Mouse (Mus musculus): Measurements from ENCODE around the gene Epb41l5. TPM values are rescaled to one million over a fixed set of nuclear protein-coding genes. Genes with fewer than 3 reads are reported as not detected.

The Epb41l5 gene
- polyA plus RNA-seq, 1 experiment from 2014 or later = 22.2 TPM

DNA sequence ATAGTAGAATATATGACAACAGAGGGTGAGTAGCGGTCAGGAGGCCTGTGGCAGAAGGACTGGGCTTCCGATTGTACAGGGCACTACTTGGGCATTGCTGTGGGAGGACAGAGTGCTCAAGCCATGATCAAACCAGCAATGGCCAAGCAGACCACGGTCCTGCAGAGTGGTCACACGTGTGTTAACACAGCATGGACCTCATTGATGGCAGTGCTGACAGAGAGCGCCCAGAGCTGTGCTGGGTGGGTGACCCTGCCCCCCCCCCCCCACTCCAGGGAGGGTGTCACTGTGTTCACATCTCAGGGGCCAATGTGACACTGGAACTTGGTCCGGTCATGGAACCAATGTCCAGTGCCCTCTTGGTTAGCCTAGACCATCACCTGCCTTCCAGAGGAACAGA, 116.6 kb downstream of the Epb41l5 start:
- peaks cover 36% of the 10 kb centered on the region for H3K36me3 ChIP-seq
- peaks cover 18% of the 10 kb centered on the region for H3K4me1 ChIP-seq (replicated peaks)
- H3K9ac ChIP-seq = no peak overlapping the region
- no peak for ATAC-seq (ENCODE audit: insufficient number of reproducible peaks, low FRiP score)
- no peaks in the 10 kb centered on the region for H3K27me3 ChIP-seq (replicated peaks)
- no peak overlapping the region for H3K27ac ChIP-seq (ENCODE audit: poor library complexity, severe bottlenecking)
- 88% methylated on average over 6 of the region's 6 CpGs for WGBS
- no peak overlapping the region for H3K4me2 ChIP-seq
- no peak overlapping the region for H3K4me3 ChIP-seq
- peaks cover 16% of the 10 kb centered on the region for H3K9me3 ChIP-seq (replicated peaks)

DNA sequence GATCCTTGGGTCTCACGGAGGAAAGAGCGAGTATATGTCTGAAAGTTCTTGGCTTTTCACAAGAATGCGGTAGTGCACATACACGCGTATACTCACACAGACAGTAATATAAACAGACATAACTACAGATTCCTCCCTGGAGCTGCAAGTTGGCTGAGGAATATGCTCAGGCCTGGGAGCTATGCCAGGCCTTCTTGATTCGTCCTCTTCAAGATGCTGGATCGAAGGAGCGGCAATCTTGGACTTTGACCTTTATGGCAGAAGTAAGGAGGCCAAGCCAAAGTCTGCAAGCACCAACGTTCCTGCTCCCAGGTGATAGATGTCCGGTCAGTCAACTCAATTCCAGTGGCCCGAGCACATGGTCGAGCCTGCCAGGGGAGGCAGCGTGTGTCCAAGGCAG, 117.9 kb downstream of the Epb41l5 start:
- Histone ChIP-seq H3K4me2 (no peak overlapping the region), H3K9me3 (replicated peaks) (peaks cover 24% of the 10 kb centered on the region), H3K9ac (no peak overlapping the region), H3K27ac (ENCODE audit: poor library complexity, severe bottlenecking) (no peak overlapping the region), H3K36me3 (peaks cover 43% of the 10 kb centered on the region), H3K4me1 (replicated peaks) (peaks cover 19% of the 10 kb centered on the region), H3K27me3 (replicated peaks) (no peaks in the 10 kb centered on the region), H3K4me3 (no peak overlapping the region)
- WGBS = 90% methylated on average over 13 of the region's 13 CpGs
- no peak for ATAC-seq (ENCODE audit: insufficient number of reproducible peaks, low FRiP score)

DNA sequence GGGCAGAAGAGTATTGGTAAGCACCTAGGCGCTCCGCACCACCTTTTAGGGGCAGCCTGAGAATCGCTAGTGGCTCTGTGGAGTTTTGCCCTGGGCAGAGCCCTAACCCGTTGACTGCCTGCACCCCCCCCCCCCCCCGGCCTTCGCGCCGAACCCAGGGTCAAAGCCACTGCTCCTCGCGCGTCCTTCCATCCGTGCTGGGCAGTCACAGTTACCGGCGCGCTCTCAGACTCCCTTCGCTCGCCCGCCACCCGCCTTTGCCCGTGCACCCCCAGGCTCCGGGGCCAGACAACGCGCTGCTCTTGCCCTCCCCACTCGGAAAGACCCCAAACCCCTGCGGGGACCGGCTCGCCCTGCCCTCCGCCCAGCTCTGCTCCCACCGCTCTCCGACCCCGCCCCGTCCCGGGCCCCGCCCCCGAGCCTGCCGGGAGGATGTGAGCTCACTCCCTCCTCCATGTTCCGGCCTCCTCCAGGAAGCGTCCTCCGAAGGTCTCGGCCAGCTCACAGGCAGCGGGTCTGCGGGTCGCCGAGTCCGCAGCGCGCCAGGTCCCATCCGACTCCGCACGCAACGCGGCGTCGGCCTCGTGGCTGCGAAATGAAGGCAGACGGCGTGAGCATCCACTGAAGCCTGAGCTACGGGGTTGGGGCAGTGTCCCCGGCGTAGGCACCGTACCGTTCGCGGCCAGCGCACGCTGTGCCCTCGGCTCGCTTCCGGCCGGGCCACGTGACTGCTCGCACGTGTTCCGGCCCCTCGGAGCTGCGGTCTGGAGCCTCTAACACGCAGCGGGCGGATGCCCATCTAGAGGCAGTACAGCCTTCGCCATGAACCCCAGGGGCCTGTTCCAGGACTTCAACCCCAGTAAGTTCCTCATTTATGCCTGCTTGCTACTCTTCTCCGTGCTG, 122.9 kb downstream of the Epb41l5 start, which contains the start of gene Tmem185b:
Gene Tmem185b (plus strand): TSS at position 472 of the 903 bp plus-strand sequence.
- Histone ChIP-seq H3K9me3 (replicated peaks) (peaks cover 24% of the 10 kb centered on the region), H3K36me3 (peaks cover 35% of the 10 kb centered on the region), H3K4me2 (peak within 1 kb of the TSS; percentile 93), H3K4me3 (peak within 1 kb of the TSS; percentile 60), H3K27me3 (replicated peaks) (no peaks in the 10 kb centered on the region), H3K9ac (peak within 1 kb of the TSS; percentile 87), H3K27ac (ENCODE audit: poor library complexity, severe bottlenecking) (peak within 1 kb of the TSS; percentile 70), H3K4me1 (replicated peaks) (peaks cover 24% of the 10 kb centered on the region)
- WGBS = 1% methylated on average over 79 of the region's 82 CpGs
- peak; percentile 95 for ATAC-seq (ENCODE audit: insufficient number of reproducible peaks, low FRiP score)

DNA sequence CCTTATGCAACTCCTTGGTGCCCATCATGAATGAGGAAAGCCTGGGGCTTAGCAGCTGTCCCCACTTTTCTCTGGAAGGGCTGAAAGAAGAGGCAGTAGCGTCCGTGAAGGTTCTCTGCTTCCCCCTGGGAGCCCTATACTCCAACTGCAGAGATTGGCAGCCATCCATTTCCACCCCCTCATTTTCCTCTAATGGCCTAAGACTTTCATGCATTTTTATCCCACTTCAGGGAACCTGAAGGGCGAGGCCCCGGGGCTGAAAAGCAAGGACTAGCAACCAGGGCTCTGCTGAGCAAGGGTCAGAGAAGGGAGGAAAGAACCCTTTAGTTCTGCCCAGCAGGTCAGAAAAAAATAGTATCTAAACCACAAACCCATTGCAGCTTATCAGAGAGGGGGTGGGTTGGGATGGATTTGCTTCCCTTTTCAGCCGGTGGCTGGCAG, 123.8 kb downstream of the Epb41l5 start:
- H3K36me3 ChIP-seq = peaks cover 34% of the 10 kb centered on the region
- peak overlapping the region; percentile 70 for H3K27ac ChIP-seq (ENCODE audit: poor library complexity, severe bottlenecking)
- peaks cover 24% of the 10 kb centered on the region for H3K4me1 ChIP-seq (replicated peaks)
- H3K9ac ChIP-seq = peak overlapping the region; percentile 87
- H3K4me3 ChIP-seq = peak overlapping the region; percentile 60
- ATAC-seq (ENCODE audit: insufficient number of reproducible peaks, low FRiP score) = no peak
- 25% methylated on average over 5 of the region's 5 CpGs for WGBS
- H3K9me3 ChIP-seq (replicated peaks) = peaks cover 24% of the 10 kb centered on the region
- H3K27me3 ChIP-seq (replicated peaks) = no peaks in the 10 kb centered on the region
- H3K4me2 ChIP-seq = peak overlapping the region; percentile 93

DNA sequence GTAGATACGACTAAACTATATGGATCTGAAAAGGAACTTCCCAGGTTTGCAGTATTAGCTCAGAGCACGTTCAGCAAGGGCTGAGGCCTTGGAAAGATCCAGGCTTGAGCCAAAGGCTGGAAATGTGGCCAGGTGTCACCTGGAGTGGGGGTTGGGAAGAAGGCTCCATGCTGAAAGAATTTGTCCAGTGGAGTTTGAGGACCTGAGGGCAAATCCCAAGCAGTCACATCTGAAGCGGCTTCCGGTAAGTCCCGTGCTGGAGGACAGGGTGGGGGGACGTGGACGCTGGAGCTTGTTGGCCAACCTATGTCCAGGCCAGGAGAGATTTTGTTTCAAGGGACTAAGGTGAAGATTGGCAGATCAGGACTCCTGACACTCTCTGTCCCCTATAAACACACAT, 125.0 kb downstream of the Epb41l5 start:
- Histone ChIP-seq H3K4me2 (no peak overlapping the region), H3K9ac (no peak overlapping the region), H3K36me3 (peaks cover 22% of the 10 kb centered on the region), H3K27me3 (replicated peaks) (no peaks in the 10 kb centered on the region), H3K4me3 (no peak overlapping the region), H3K4me1 (replicated peaks) (peaks cover 24% of the 10 kb centered on the region), H3K9me3 (replicated peaks) (peaks cover 15% of the 10 kb centered on the region), H3K27ac (ENCODE audit: poor library complexity, severe bottlenecking) (no peak overlapping the region)
- WGBS = 91% methylated on average over 7 of the region's 7 CpGs
- ATAC-seq (ENCODE audit: insufficient number of reproducible peaks, low FRiP score) = no peak

DNA sequence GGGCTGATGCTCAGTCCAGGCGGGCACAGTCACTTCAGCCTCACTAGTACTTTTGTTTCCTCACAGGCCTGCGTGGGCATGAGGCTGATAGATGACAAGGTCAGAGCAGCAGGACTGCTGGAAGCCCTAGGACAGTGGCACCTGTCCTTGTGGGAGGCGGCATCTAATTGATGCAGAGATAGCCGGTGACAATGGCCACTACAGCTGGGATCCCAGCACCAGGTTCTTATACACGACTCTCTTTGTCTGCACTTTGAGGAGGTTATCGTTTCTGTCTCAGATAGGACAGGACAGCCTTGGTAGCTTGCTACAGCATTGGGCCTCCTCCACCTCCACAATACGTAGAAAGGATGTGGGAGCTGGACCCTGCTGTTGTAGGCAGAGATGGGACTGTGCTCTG, 125.4 kb downstream of the Epb41l5 start:
- no peak overlapping the region for H3K4me3 ChIP-seq
- H3K9me3 ChIP-seq (replicated peaks) = peaks cover 13% of the 10 kb centered on the region
- no peak overlapping the region for H3K9ac ChIP-seq
- H3K27ac ChIP-seq (ENCODE audit: poor library complexity, severe bottlenecking) = no peak overlapping the region
- no peaks in the 10 kb centered on the region for H3K27me3 ChIP-seq (replicated peaks)
- H3K4me2 ChIP-seq = no peak overlapping the region
- no peak for ATAC-seq (ENCODE audit: insufficient number of reproducible peaks, low FRiP score)
- 68% methylated on average over 7 of the region's 7 CpGs for WGBS
- H3K36me3 ChIP-seq = peaks cover 18% of the 10 kb centered on the region
- peaks cover 24% of the 10 kb centered on the region for H3K4me1 ChIP-seq (replicated peaks)

DNA sequence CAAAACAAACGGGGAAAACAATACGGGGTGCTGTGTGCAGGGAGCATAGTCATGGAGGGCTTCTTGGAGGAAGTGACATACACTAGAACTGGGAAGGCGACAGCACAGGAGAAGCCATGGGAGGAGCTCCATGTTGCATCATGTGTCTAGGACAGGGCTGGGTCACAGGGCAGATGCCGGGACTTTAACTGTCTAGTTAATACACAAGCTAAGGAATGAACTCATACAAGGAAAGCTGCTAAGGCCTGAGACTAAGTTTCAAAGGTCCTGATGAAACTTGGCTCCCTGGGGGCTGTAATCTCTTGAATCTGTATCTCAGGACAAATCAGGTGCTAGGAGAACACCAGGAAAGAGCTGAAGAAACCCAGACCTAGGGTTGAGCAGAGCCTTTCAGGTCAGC, 126.1 kb downstream of the Epb41l5 start:
- H3K36me3 ChIP-seq = peaks cover 12% of the 10 kb centered on the region
- no peak overlapping the region for H3K9ac ChIP-seq
- 80% methylated on average over 4 of the region's 4 CpGs for WGBS
- no peak overlapping the region for H3K4me2 ChIP-seq
- no peak overlapping the region for H3K4me3 ChIP-seq
- peaks cover 27% of the 10 kb centered on the region for H3K4me1 ChIP-seq (replicated peaks)
- no peak overlapping the region for H3K27ac ChIP-seq (ENCODE audit: poor library complexity, severe bottlenecking)
- no peak for ATAC-seq (ENCODE audit: insufficient number of reproducible peaks, low FRiP score)
- H3K9me3 ChIP-seq (replicated peaks) = peaks cover 13% of the 10 kb centered on the region
- no peaks in the 10 kb centered on the region for H3K27me3 ChIP-seq (replicated peaks)

DNA sequence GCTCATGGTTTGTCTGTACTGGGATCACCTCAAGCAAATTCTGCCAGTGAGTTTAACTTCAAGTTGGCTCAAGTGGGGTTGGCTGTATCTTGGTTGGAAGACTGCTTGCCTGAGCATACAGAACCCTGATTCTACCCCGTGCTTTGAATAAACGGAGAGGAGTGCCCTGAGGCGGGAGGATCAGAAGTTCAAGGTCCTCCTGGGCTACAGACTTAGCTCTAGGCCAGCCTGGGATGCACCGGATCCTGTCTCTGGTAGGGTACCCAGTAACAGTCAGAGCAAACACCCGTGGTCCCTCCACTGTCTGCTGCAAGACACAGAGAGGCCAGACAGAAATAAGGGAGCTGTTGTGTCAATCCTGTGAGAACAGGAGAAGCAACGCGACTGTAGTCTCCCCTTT, 127.1 kb downstream of the Epb41l5 start:
- WGBS = 79% methylated on average over 7 of the region's 7 CpGs
- Histone ChIP-seq H3K9ac (no peak overlapping the region), H3K27me3 (replicated peaks) (no peaks in the 10 kb centered on the region), H3K4me2 (no peak overlapping the region), H3K36me3 (peaks cover 2% of the 10 kb centered on the region), H3K4me1 (replicated peaks) (peaks cover 22% of the 10 kb centered on the region), H3K4me3 (no peak overlapping the region), H3K27ac (ENCODE audit: poor library complexity, severe bottlenecking) (no peak overlapping the region), H3K9me3 (replicated peaks) (peaks cover 3% of the 10 kb centered on the region; the same call in 1 of the 2 replicates)
- no peak for ATAC-seq (ENCODE audit: insufficient number of reproducible peaks, low FRiP score)

DNA sequence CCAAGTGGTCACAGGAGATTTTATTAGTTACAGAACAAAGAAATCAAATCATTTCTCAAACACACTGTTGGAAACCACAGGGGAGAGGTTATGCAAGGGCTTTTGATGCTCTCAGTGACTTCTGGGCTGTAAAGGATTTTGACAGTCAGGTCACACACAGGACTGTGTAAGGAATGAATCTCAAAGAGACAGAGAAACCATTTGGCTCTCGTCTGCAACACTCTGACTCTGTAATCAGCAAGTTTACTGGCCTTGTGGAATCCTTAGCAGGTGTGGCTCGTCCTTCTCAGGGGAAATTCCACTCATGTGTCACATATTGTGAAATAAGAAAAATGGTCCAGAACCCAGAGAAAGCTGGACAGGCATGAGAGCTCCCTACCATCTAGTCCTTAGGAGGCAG, 127.8 kb downstream of the Epb41l5 start:
- no peak overlapping the region for H3K9ac ChIP-seq
- H3K9me3 ChIP-seq (replicated peaks) = no peaks in the 10 kb centered on the region
- H3K4me2 ChIP-seq = no peak overlapping the region
- no peaks in the 10 kb centered on the region for H3K27me3 ChIP-seq (replicated peaks)
- H3K4me3 ChIP-seq = no peak overlapping the region
- H3K36me3 ChIP-seq = no peaks in the 10 kb centered on the region
- 23% methylated on average over 2 of the region's 2 CpGs for WGBS
- ATAC-seq (ENCODE audit: insufficient number of reproducible peaks, low FRiP score) = no peak
- no peak overlapping the region for H3K27ac ChIP-seq (ENCODE audit: poor library complexity, severe bottlenecking)
- peaks cover 19% of the 10 kb centered on the region for H3K4me1 ChIP-seq (replicated peaks)

DNA sequence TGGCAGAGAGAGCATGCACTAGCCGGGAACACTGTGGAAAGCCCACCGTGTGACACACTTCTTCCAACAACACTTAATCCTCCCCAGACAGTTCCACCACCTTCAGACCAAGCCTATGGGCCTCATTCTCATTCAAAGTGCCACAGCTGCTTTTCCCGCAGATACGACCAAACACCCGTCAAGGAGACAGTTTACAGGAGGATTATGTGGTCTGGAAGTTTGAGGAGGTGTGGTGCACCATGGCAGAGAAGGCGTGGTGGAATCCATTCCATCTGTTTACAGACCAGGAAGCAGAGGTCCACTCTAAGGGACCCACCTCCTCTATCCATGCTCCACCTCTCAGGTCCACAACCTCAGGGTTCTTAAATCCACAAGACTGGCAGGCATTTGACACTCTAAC, 129.5 kb downstream of the Epb41l5 start:
- WGBS = 76% methylated on average over 6 of the region's 6 CpGs
- Histone ChIP-seq H3K4me1 (replicated peaks) (0 out of 2 replicates have a peak, but pooled peaks cover 5% of the 10 kb centered on the region), H3K4me3 (no peak overlapping the region), H3K9me3 (replicated peaks) (no peaks in the 10 kb centered on the region), H3K36me3 (no peaks in the 10 kb centered on the region), H3K27ac (ENCODE audit: poor library complexity, severe bottlenecking) (no peak overlapping the region), H3K27me3 (replicated peaks) (no peaks in the 10 kb centered on the region), H3K4me2 (no peak overlapping the region), H3K9ac (no peak overlapping the region)
- no peak for ATAC-seq (ENCODE audit: insufficient number of reproducible peaks, low FRiP score)

DNA sequence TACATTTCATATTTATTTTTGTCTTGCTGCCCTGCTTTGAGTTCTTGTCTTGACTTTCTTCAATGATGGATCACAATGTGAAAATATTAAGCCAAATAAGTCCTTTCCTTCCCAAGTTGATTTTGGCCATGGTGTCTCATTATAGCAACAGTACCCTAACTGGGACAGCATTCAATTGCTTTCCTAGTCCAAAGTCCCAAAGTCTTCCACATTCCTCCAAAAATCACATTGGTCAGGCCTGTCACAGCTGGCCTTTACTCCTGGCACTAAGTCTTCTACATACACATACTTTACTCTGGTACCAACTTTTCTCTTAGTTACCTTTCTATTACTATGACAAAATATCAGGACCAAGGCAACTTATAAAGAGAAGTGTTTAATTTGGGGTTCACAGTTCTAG, 130.0 kb downstream of the Epb41l5 start:
- no peak overlapping the region for H3K4me2 ChIP-seq
- 0 out of 2 replicates have a peak, but pooled peaks cover 4% of the 10 kb centered on the region for H3K4me1 ChIP-seq (replicated peaks)
- H3K27ac ChIP-seq (ENCODE audit: poor library complexity, severe bottlenecking) = no peak overlapping the region
- H3K9me3 ChIP-seq (replicated peaks) = no peaks in the 10 kb centered on the region
- no peak overlapping the region for H3K4me3 ChIP-seq
- no peaks in the 10 kb centered on the region for H3K36me3 ChIP-seq
- no peak overlapping the region for H3K9ac ChIP-seq
- ATAC-seq (ENCODE audit: insufficient number of reproducible peaks, low FRiP score) = no peak
- H3K27me3 ChIP-seq (replicated peaks) = no peaks in the 10 kb centered on the region
